Mouse (Mus musculus): Measurements from ENCODE around the gene Tlx3. TPM values are rescaled to one million over a fixed set of nuclear protein-coding genes. Genes with fewer than 3 reads are reported as not detected.

The Tlx3 gene
- polyA plus RNA-seq, 1 experiment = not detected

- Histone ChIP-seq H3ac (ENCODE audit: control insufficient read depth, insufficient read length) (no peak overlapping the region), H3K27me3 (ENCODE audit: control insufficient read depth, insufficient read depth, insufficient read length) (peaks cover 13% of the 10 kb centered on the region), H3K4me2 (ENCODE audit: low read depth) (no peak overlapping the region), H3K36me3 (ENCODE audit: control insufficient read depth, insufficient read depth) (no peaks in the 10 kb centered on the region), H3K4me3 (no peak overlapping the region), H3K79me2 (ENCODE audit: control insufficient read depth, insufficient read depth) (no peaks in the 10 kb centered on the region)
- no peak for TF ChIP-seq MYOD1 (IDR thresholded peaks at IDR 0.05; ENCODE audit: control insufficient read depth in 1 of 3, insufficient read length in 2 of 3, low read depth in 2 of 3)
- TF ChIP-seq MAX (IDR thresholded peaks at IDR 0.05; ENCODE audit: low read depth) = no peak
These were observed 417 bp downstream of the Tlx3 start for GRCm38 (mm10) chr11:33202972-33203371.

- TF ChIP-seq SRF (IDR thresholded peaks at IDR 0.05; ENCODE audit: control insufficient read depth, insufficient read length, low read depth) = no peak
- no peak for TF ChIP-seq CEBPB (IDR thresholded peaks at IDR 0.05; ENCODE audit: insufficient read depth, poor library complexity, severe bottlenecking)
- TF ChIP-seq USF1 (IDR thresholded peaks at IDR 0.05; ENCODE audit: low read depth) = no peak
- no peak for TF ChIP-seq MAX (IDR thresholded peaks at IDR 0.05; ENCODE audit: low read depth)
- TF ChIP-seq E2F4 (IDR thresholded peaks at IDR 0.05; ENCODE audit: insufficient read depth) = no peak
- no peak for TF ChIP-seq MYOD1 (IDR thresholded peaks at IDR 0.05; ENCODE audit: control insufficient read depth in 1 of 3, insufficient read length in 2 of 3, low read depth in 2 of 3)
- TF ChIP-seq REST (IDR thresholded peaks at IDR 0.05; ENCODE audit: insufficient read depth, insufficient read length) = no peak
- TF ChIP-seq TCF12 (IDR thresholded peaks at IDR 0.05; ENCODE audit: insufficient read depth, poor library complexity, severe bottlenecking) = no peak
- TF ChIP-seq POLR2A (IDR thresholded peaks at IDR 0.05; ENCODE audit: insufficient read length, low read depth) = no peak
- no peak for TF ChIP-seq POLR2AphosphoS2 (IDR thresholded peaks at IDR 0.05; ENCODE audit: insufficient read length, low read depth)
- no peaks in the 10 kb centered on the region for H3K36me3 ChIP-seq (ENCODE audit: control insufficient read depth, insufficient read depth)
- H3K4me2 ChIP-seq (ENCODE audit: low read depth) = no peak overlapping the region
- peaks cover 18% of the 10 kb centered on the region for H3K27me3 ChIP-seq (ENCODE audit: control insufficient read depth, insufficient read depth, insufficient read length)
- no peaks in the 10 kb centered on the region for H3K79me2 ChIP-seq (ENCODE audit: control insufficient read depth, insufficient read depth)
- H3K4me3 ChIP-seq = no peak overlapping the region
- H3ac ChIP-seq (ENCODE audit: control insufficient read depth, insufficient read length) = no peak overlapping the region
These were observed 1.1 kb downstream of the Tlx3 start for GRCm38 (mm10) chr11:33202296-33202695.

DNA sequence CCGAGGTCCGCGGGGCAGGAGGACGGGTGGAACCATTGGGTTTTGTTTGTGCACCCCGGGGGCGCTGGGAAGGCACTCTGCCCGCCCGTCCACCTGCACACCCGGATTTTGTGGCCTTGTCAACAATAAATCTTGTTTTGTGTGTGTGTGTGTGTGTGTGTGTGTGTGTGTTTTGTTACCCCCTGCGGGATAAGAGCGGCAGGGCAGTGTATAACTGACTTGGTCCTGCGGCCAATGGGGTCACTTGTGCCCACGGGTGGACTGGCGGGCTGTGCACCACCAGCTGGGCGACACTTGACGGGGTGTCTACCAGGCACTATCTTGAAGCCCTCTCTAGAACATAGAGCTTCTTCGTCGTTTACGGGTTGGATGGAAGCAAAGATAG is 1.8 kb downstream of the Tlx3 start:
- H3K27me3 ChIP-seq (ENCODE audit: control insufficient read depth, insufficient read depth, insufficient read length) = peaks cover 23% of the 10 kb centered on the region
- H3K79me2 ChIP-seq (ENCODE audit: control insufficient read depth, insufficient read depth) = no peaks in the 10 kb centered on the region
- H3ac ChIP-seq (ENCODE audit: control insufficient read depth, insufficient read length) = no peak overlapping the region
- H3K4me2 ChIP-seq (ENCODE audit: low read depth) = no peak overlapping the region
- TF ChIP-seq MYOG (IDR thresholded peaks at IDR 0.05; ENCODE audit: control insufficient read depth in 1 of 3, insufficient read depth in 1 of 3, insufficient read length in 2 of 3, low read depth in 2 of 3) = no peak
- no peak for TF ChIP-seq TCF3 (IDR thresholded peaks at IDR 0.05; ENCODE audit: insufficient read length, low read depth)
- TF ChIP-seq E2F4 (IDR thresholded peaks at IDR 0.05; ENCODE audit: insufficient read depth) = no peak
- no peak for TF ChIP-seq MYOD1 (IDR thresholded peaks at IDR 0.05; ENCODE audit: control insufficient read depth in 1 of 3, insufficient read length in 2 of 3, low read depth in 2 of 3)
- no peak for TF ChIP-seq POLR2AphosphoS2 (IDR thresholded peaks at IDR 0.05; ENCODE audit: insufficient read length, low read depth)
- no peak for TF ChIP-seq POLR2A (IDR thresholded peaks at IDR 0.05; ENCODE audit: insufficient read length, low read depth)
- no peak for TF ChIP-seq CEBPB (IDR thresholded peaks at IDR 0.05; ENCODE audit: insufficient read depth, poor library complexity, severe bottlenecking)
- TF ChIP-seq USF1 (IDR thresholded peaks at IDR 0.05; ENCODE audit: low read depth) = no peak
- no peak for TF ChIP-seq SRF (IDR thresholded peaks at IDR 0.05; ENCODE audit: control insufficient read depth, insufficient read length, low read depth)
- no peak for TF ChIP-seq TCF12 (IDR thresholded peaks at IDR 0.05; ENCODE audit: insufficient read depth, poor library complexity, severe bottlenecking)
- no peak for TF ChIP-seq REST (IDR thresholded peaks at IDR 0.05; ENCODE audit: insufficient read depth, insufficient read length)
- TF ChIP-seq MAX (IDR thresholded peaks at IDR 0.05; ENCODE audit: low read depth) = no peak
- H3K36me3 ChIP-seq (ENCODE audit: control insufficient read depth, insufficient read depth) = no peaks in the 10 kb centered on the region
- no peak overlapping the region for H3K4me3 ChIP-seq

DNA sequence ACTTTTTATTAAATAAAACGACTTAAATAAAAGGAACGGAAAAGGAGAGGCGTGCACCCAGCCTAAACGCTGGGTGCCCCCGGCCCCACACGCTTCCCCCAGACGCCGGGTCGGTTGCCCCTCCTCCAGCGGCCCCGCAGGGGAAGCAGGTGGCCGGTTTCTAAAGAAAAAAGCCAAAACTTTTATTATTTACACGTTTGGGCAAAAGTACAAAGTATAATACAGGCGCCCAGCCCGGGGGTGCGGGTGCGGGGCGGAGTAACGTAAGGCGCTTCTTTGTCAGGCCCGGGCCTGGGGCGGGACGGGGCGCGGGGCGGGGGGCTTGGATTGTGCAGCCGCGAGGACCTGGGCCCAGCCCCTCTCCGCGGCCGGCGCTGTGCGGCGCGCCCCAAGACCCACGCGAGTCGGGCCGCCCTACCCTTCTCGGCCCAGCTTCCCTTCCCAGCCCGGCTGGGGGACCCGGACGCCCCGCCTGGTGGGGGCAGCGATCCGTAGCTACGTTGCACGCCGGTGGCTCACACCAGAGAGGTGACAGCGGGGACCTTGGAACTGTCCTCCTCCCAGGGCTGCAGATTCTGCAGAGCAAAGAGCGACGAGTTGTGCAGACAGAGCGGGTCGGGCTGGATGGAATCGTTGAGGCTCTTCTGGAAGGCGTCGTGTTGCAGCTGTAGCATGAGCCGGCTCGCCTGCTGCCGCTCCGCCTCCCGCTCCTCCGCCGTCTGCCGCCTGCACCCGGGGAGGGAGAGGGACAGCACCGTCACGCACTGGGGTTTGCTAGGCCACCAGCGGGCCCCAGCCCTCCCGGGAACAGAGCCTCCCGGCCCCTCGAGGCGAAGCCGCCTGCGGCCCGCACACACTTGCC is 2.4 kb downstream of the Tlx3 start:
- no peak overlapping the region for H3K4me2 ChIP-seq (ENCODE audit: low read depth)
- peaks cover 30% of the 10 kb centered on the region for H3K27me3 ChIP-seq (ENCODE audit: control insufficient read depth, insufficient read depth, insufficient read length)
- H3K79me2 ChIP-seq (ENCODE audit: control insufficient read depth, insufficient read depth) = no peaks in the 10 kb centered on the region
- no peaks in the 10 kb centered on the region for H3K36me3 ChIP-seq (ENCODE audit: control insufficient read depth, insufficient read depth)
- H3ac ChIP-seq (ENCODE audit: control insufficient read depth, insufficient read length) = no peak overlapping the region
- no peak overlapping the region for H3K4me3 ChIP-seq
- no peak for TF ChIP-seq POLR2A (IDR thresholded peaks at IDR 0.05; ENCODE audit: insufficient read length, low read depth)
- no peak for TF ChIP-seq USF1 (IDR thresholded peaks at IDR 0.05; ENCODE audit: low read depth)
- TF ChIP-seq TCF3 (IDR thresholded peaks at IDR 0.05; ENCODE audit: insufficient read length, low read depth) = no peak
- TF ChIP-seq CEBPB (IDR thresholded peaks at IDR 0.05; ENCODE audit: insufficient read depth, poor library complexity, severe bottlenecking) = no peak
- no peak for TF ChIP-seq E2F4 (IDR thresholded peaks at IDR 0.05; ENCODE audit: insufficient read depth)
- no peak for TF ChIP-seq TCF12 (IDR thresholded peaks at IDR 0.05; ENCODE audit: insufficient read depth, poor library complexity, severe bottlenecking)
- TF ChIP-seq MYOD1 (IDR thresholded peaks at IDR 0.05; ENCODE audit: control insufficient read depth in 1 of 3, insufficient read length in 2 of 3, low read depth in 2 of 3) = no peak
- no peak for TF ChIP-seq MAX (IDR thresholded peaks at IDR 0.05; ENCODE audit: low read depth)
- no peak for TF ChIP-seq SRF (IDR thresholded peaks at IDR 0.05; ENCODE audit: control insufficient read depth, insufficient read length, low read depth)
- no peak for TF ChIP-seq REST (IDR thresholded peaks at IDR 0.05; ENCODE audit: insufficient read depth, insufficient read length)
- no peak for TF ChIP-seq POLR2AphosphoS2 (IDR thresholded peaks at IDR 0.05; ENCODE audit: insufficient read length, low read depth)
- TF ChIP-seq MYOG (IDR thresholded peaks at IDR 0.05; ENCODE audit: control insufficient read depth in 1 of 3, insufficient read depth in 1 of 3, insufficient read length in 2 of 3, low read depth in 2 of 3) = no peak
